Mouse (Mus musculus) thymus, adult 2 months (tissue): ENCODE results near the gene Swsap1.

ENCODE experiments used
- CTCF ChIP-seq: fragments of 200-500 bp; IDR thresholded peaks from 2 replicates; pipeline ENCODE4 v1.5.1; 2012; ENCODE audit warnings: mild to moderate bottlenecking, control low read depth, low read length, moderate library complexity, borderline replicate concordance; ENCODE audit not compliant: control insufficient read depth, poor library complexity, insufficient read depth; ENCODE audit errors: extremely low read depth
- POLR2A ChIP-seq: fragments of 200-500 bp; IDR thresholded peaks from 2 replicates; pipeline ENCODE4 v1.6.1; 2012; ENCODE audit warnings: mild to moderate bottlenecking, low read length, control low read depth, moderate library complexity; ENCODE audit not compliant: control insufficient read depth, poor library complexity, insufficient read depth; ENCODE audit errors: extremely low read depth

DNA sequence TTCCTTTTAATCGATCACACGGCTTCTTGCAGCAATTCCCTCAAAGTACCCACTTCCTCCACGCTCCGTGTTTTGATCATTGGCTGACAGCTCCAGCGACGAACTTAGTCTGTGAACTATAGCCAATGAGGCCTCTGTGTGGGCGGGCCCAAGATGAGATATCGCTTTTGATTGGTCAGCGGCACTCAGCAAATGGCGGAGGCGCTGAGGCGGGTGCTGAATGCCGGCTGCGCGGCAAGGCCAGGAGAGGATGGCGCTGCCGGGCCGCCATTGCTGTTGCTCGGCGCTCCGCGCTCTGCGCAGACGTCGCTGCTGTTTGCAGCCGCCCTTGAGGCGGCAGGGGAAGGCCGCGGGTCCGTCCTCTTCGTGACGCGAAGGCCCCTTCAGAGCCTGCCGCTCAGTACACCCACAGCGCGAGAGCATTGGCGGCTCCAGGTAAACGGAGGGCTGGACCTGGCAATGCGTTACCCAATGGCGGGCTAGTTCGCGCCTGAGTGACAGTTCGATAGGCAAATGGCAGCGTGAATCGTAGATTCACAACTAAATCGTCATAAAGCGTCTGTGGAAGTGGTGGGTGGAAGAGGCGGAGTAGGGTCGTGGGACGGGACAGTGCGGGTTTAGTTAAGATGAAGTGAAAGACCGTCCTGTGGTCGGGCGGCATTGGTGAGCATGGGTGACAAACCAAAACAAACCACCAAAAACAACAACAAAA is at the start of gene Swsap1:
- TF ChIP-seq CTCF (no peak; the same call in 1 of the 2 replicates), POLR2A (peak; percentile 43; the same call in 1 of the 2 replicates)
